Mouse (Mus musculus): ENCODE data around the gene Rps7. TPM values are rescaled to one million over a fixed set of nuclear protein-coding genes. Genes with fewer than 3 reads are reported as not detected.

The Rps7 gene
- polyA plus RNA-seq, 1 experiment, result 932 TPM

Other genes starting within 250 kb of the Rps7 start
- 0.05 TPM for gene Dcdc2c, start 83.6 kb downstream of the Rps7 start, polyA plus RNA-seq (2012; fragmentation: generic; extraction: Trizol)
- not detected for gene Allc, start 53.4 kb downstream of the Rps7 start, polyA plus RNA-seq (2012; fragmentation: generic; extraction: Trizol)
- 0.06 TPM for gene Colec11, start 12.6 kb downstream of the Rps7 start, polyA plus RNA-seq (2012; fragmentation: generic; extraction: Trizol)
- 8.7 TPM for gene Rnaseh1, start 13.6 kb upstream of the Rps7 start, polyA plus RNA-seq (2012; fragmentation: generic; extraction: Trizol)
- 18.1 TPM for gene Adi1, start 39.3 kb upstream of the Rps7 start, polyA plus RNA-seq (2012; fragmentation: generic; extraction: Trizol)
- gene Trappc12, start 114.5 kb upstream of the Rps7 start, polyA plus RNA-seq (2012; fragmentation: generic; extraction: Trizol), result 31.4 TPM
- gene Eipr1, start 115.8 kb upstream of the Rps7 start, polyA plus RNA-seq (2012; fragmentation: generic; extraction: Trizol), result 19.5 TPM